Mouse (Mus musculus) heart, postnatal 0 days (tissue): ENCODE results near the gene Gm45021. TPM values are rescaled to one million over a fixed set of nuclear protein-coding genes. Genes with fewer than 3 reads are reported as not detected.

Experiments
- ATAC-seq: fragments of 200-750 bp; cut with Nextera tagmentation; 2 replicates; pipeline ENCODE4 v1.8.0; 2017; ENCODE audit warnings: low read depth, moderate number of reproducible peaks, moderate library complexity; ENCODE audit not compliant: insufficient read depth
- DNase-seq: peaks from one replicate; pipeline ENCODE4 v3.0.0-alpha.2; 2016; ENCODE audit warnings: low spot score
- H3K27ac ChIP-seq: fragments of 300-500 bp; sonication (generic); 2 replicates; pipeline ENCODE4 v1.5.1; 2014; ENCODE audit warnings: low read depth, mild to moderate bottlenecking
- H3K27me3 ChIP-seq: fragments of 300-500 bp; sonication (generic); 2 replicates; pipeline ENCODE4 v1.6.1; 2014; ENCODE audit warnings: low read length, mixed read lengths; ENCODE audit not compliant: control insufficient read depth, insufficient read depth
- H3K36me3 ChIP-seq: fragments of 300-500 bp; sonication (generic); replicated peaks from 2 replicates; pipeline ENCODE4 v1.6.1; 2014; ENCODE audit warnings: low read length, mixed read lengths; ENCODE audit not compliant: control insufficient read depth, insufficient read depth
- H3K4me1 ChIP-seq: fragments of 300-500 bp; sonication (generic); 2 replicates; pipeline ENCODE4 v1.6.1; 2014; ENCODE audit warnings: antibody characterized with exemption; ENCODE audit not compliant: control insufficient read depth, insufficient read depth
- H3K4me2 ChIP-seq: fragments of 300-500 bp; sonication (generic); 2 replicates; pipeline ENCODE4 v1.6.1; 2014; ENCODE audit warnings: low read depth, mild to moderate bottlenecking, low read length, moderate library complexity
- H3K4me3 ChIP-seq: fragments of 300-500 bp; sonication (generic); 2 replicates; pipeline ENCODE4 v1.5.1; 2014; ENCODE audit warnings: low read depth, low read length
- H3K9ac ChIP-seq: fragments of 300-500 bp; sonication (generic); replicated peaks from 2 replicates; pipeline ENCODE4 v1.6.1; 2014; ENCODE audit warnings: low read depth, low read length, mixed read lengths
- H3K9me3 ChIP-seq: fragments of 300-500 bp; sonication (generic); replicated peaks from 2 replicates; pipeline ENCODE4 v1.6.1; 2016; ENCODE audit warnings: low read length; ENCODE audit not compliant: control insufficient read depth
- CTCF ChIP-seq: IDR thresholded peaks from 2 replicates; pipeline ENCODE4 v1.5.1; 2016; ENCODE audit warnings: antibody characterized with exemption, control low read depth, low read depth
- EP300 ChIP-seq: IDR thresholded peaks from 2 replicates; pipeline ENCODE4 v1.6.1; 2016; ENCODE audit warnings: antibody characterized with exemption, low read depth
- WGBS: fragments of 180-500 bp; shearing (Covaris S2); extraction: QIAGEN DNeasy Blood & Tissue Kit; methylation state at CpG from one replicate; pipeline ENCODE4 v1.1.7; 2014; 5-methylcytosine and 5-hydroxymethylcytosine counted together
- polyA plus RNA-seq: library from polyadenylated mRNA; unstranded; fragments of >200 nt; fragmentation: Nextera tagmentation; extraction: Ambion mirVana; gene quantifications from 2 replicates; pipeline ENCODE4 v1.2.1, GENCODE M21; 2015
- total RNA-seq: library from RNA; depleted of rRNA; stranded (reverse); fragments of >200 nt; gene quantifications from 2 replicates; pipeline ENCODE4 v1.2.3, GENCODE M21; 2014; ENCODE audit warnings: low replicate concordance

Gene Gm45021
- total and polyA plus RNA-seq, 2 experiments from 2014 or later = not detected

- no peaks in the 10 kb centered on the region for H3K27me3 ChIP-seq
- 0 out of 2 replicates have a peak, but pooled peaks cover 1% of the 10 kb centered on the region for H3K9me3 ChIP-seq
- H3K36me3 ChIP-seq = peaks cover 12% of the 10 kb centered on the region
- no peak overlapping the region for H3K9ac ChIP-seq
- no peak for TF ChIP-seq EP300
- no peak for TF ChIP-seq CTCF
- no peak overlapping the region for H3K27ac ChIP-seq
- peaks cover 30% of the 10 kb centered on the region for H3K4me1 ChIP-seq
- DNase-seq = no peak
- WGBS = 87% methylated on average over 6 of the region's 6 CpGs
- no peak overlapping the region for H3K4me2 ChIP-seq
- no peak for ATAC-seq
- H3K4me3 ChIP-seq = no peak overlapping the region
These were observed 2.5 kb downstream of the Gm45021 start for GRCm38 (mm10) chr6:48591871-48592270.

GRCm38 (mm10) chr6:48593158-48594042 is 4.0 kb downstream of the Gm45021 start, which contains the start of the genes Repin1 and Gm44965:
TSS of gene Repin1 (plus strand) at chr6:48593883.
TSS of gene Gm44965 (plus strand) at chr6:48593941.
- peak; percentile 86 for DNase-seq
- Histone ChIP-seq H3K9ac (peak within 1 kb of the TSS; percentile 78), H3K27ac (peak within 1 kb of the TSS; percentile 90), H3K4me1 (peaks cover 30% of the 10 kb centered on the region), H3K4me2 (peak within 1 kb of the TSS; percentile 89), H3K27me3 (no peaks in the 10 kb centered on the region), H3K36me3 (peaks cover 27% of the 10 kb centered on the region), H3K9me3 (0 out of 2 replicates have a peak, but pooled peaks cover 7% of the 10 kb centered on the region), H3K4me3 (peak within 1 kb of the TSS; percentile 69)
- 8% methylated on average over 45 of the region's 45 CpGs for WGBS
- peak; percentile 94 for ATAC-seq
- TF ChIP-seq CTCF (peak; percentile 29; the same call in 1 of the 2 replicates), EP300 (peak; percentile 94)

GRCm38 (mm10) chr6:48594043-48594738 is 4.8 kb downstream of the Gm45021 start:
- Histone ChIP-seq H3K4me3 (peak overlapping the region; percentile 69), H3K4me2 (peak overlapping the region; percentile 89), H3K4me1 (peaks cover 26% of the 10 kb centered on the region), H3K9ac (peak overlapping the region; percentile 78), H3K27ac (peak overlapping the region; percentile 90), H3K36me3 (peaks cover 35% of the 10 kb centered on the region), H3K9me3 (0 out of 2 replicates have a peak, but pooled peaks cover 7% of the 10 kb centered on the region), H3K27me3 (no peaks in the 10 kb centered on the region)
- TF ChIP-seq CTCF (no peak), EP300 (peak; percentile 44; the same call in 1 of the 2 replicates)
- WGBS = under 1% methylated on average over 37 of the region's 41 CpGs
- DNase-seq = peak; percentile 34
- peak; percentile 59 for ATAC-seq

- H3K4me1 ChIP-seq = peaks cover 18% of the 10 kb centered on the region
- WGBS = 64% methylated on average over 1 of the region's 1 CpGs
- DNase-seq (no peak), ATAC-seq (no peak)
- H3K4me3 ChIP-seq = no peak overlapping the region
- 0 out of 2 replicates have a peak overlapping the region, but pooled peaks have one; percentile 78 for H3K9ac ChIP-seq
- H3K36me3 ChIP-seq = peaks cover 39% of the 10 kb centered on the region
- peak overlapping the region; percentile 89 for H3K4me2 ChIP-seq
- no peaks in the 10 kb centered on the region for H3K27me3 ChIP-seq
- H3K27ac ChIP-seq = no peak overlapping the region
- no peak for TF ChIP-seq EP300
- no peak for TF ChIP-seq CTCF
- 0 out of 2 replicates have a peak, but pooled peaks cover 7% of the 10 kb centered on the region for H3K9me3 ChIP-seq
These were observed 5.9 kb downstream of the Gm45021 start for GRCm38 (mm10) chr6:48595278-48595677.

- TF ChIP-seq EP300 (no peak), CTCF (no peak)
- Histone ChIP-seq H3K27ac (no peak overlapping the region), H3K27me3 (no peaks in the 10 kb centered on the region), H3K4me2 (no peak overlapping the region), H3K36me3 (peaks cover 39% of the 10 kb centered on the region), H3K4me1 (peaks cover 18% of the 10 kb centered on the region), H3K9me3 (0 out of 2 replicates have a peak, but pooled peaks cover 7% of the 10 kb centered on the region), H3K4me3 (no peak overlapping the region), H3K9ac (no peak overlapping the region)
- WGBS = 96% methylated on average over 45 of the region's 45 CpGs
- DNase-seq (no peak), ATAC-seq (no peak)
These were observed 7.3 kb downstream of the Gm45021 start for GRCm38 (mm10) chr6:48596545-48597232.
